Mouse (Mus musculus) stomach, postnatal 0 days (tissue): ENCODE measurements at regions not wholly inside any gene's neighbourhood (a gene's known extent, or its start where the extent isn't known, plus 50 kb on each side); places are given as distances from the start of the nearest gene placed in this dataset.

ENCODE experiments used
- CTCF ChIP-seq: IDR thresholded peaks from 2 replicates; pipeline ENCODE4 v1.5.1; 2016; ENCODE audit warnings: antibody characterized with exemption, low read depth, mild to moderate bottlenecking, moderate library complexity
- EP300 ChIP-seq: optimal IDR thresholded peaks from 2 replicates; pipeline ENCODE3; 2016; ENCODE audit warnings: antibody characterized with exemption

GRCm38 (mm10) chr8:59572976-59573375 lies 660.5 kb upstream of the Galntl6 start:
- TF ChIP-seq CTCF (no peak), EP300 (no peak)
